ENCODE assay signal across 16 mouse cellular contexts in the genomic region with DNA sequence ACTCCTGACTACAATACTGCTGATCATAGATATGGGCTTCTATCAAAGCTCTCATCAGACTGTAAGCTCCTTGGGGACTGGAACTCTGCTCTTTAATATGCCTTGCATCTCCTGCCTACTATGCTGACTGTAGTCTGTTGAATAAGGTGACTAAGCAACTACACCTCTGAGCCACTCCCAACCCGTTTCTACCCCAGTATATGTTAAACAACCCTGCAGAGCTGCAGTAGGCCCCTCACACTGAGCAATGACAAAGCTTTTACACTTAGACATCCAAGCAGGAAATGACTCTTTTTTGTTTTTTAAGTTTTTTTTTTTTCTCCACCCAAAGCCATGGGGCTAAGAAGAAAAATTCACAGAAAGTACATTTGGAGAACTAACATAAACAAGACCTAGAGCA.
"Had no signal": no experiment of that assay in that cellular context is flagged by ENCODE, and none has a peak within 500 bp of the region (broad histone marks: within the 10 kb centered on the region; RNA-seq: fewer than 3 reads in every experiment).

No protein-coding gene starts in this region.

- H3K27me3 ChIP-seq: midbrain, embryonic 12.5 days; neural tube, embryonic 13.5 days; neural tube, embryonic 15.5 days; stomach, embryonic 15.5 days had no signal

- H3K4me3 ChIP-seq: midbrain, embryonic 10.5 days; midbrain, embryonic 12.5 days; myocyte; neural tube, embryonic 13.5 days; neural tube, embryonic 15.5 days; stomach, embryonic 15.5 days had no signal

- H3K27ac ChIP-seq: midbrain, embryonic 10.5 days; midbrain, embryonic 12.5 days; neural tube, embryonic 13.5 days; neural tube, embryonic 15.5 days; stomach, embryonic 15.5 days; stomach, postnatal 0 days had no signal

- H3K4me1 ChIP-seq: midbrain, embryonic 10.5 days; midbrain, embryonic 12.5 days; neural tube, embryonic 13.5 days; neural tube, embryonic 15.5 days; stomach, embryonic 15.5 days had no signal

- H3K9me3 ChIP-seq: midbrain, embryonic 10.5 days; midbrain, embryonic 12.5 days; neural tube, embryonic 13.5 days; neural tube, embryonic 15.5 days; stomach, embryonic 15.5 days had no signal

- H3K36me3 ChIP-seq: midbrain, embryonic 10.5 days; midbrain, embryonic 12.5 days; neural tube, embryonic 13.5 days; neural tube, embryonic 15.5 days; stomach, embryonic 15.5 days had no signal

- DNase-seq: lung, adult 18-20 months; lung, embryonic 14.5 days; lung, postnatal 10 days; lung, postnatal 4 days; midbrain, embryonic 14.5 days; right cerebral cortex, postnatal 14 days; thymus, postnatal 25 days; thymus, postnatal 4 days had no signal

- ATAC-seq: midbrain, embryonic 16.5 days had no signal
